Mouse (Mus musculus): ENCODE measurements around the gene Cdh8. TPM values are rescaled to one million over a fixed set of nuclear protein-coding genes. Genes with fewer than 3 reads are reported as not detected.

Gene Cdh8
- polyA plus RNA-seq, 1 experiment from 2014 or later, result 2.0 TPM

DNA sequence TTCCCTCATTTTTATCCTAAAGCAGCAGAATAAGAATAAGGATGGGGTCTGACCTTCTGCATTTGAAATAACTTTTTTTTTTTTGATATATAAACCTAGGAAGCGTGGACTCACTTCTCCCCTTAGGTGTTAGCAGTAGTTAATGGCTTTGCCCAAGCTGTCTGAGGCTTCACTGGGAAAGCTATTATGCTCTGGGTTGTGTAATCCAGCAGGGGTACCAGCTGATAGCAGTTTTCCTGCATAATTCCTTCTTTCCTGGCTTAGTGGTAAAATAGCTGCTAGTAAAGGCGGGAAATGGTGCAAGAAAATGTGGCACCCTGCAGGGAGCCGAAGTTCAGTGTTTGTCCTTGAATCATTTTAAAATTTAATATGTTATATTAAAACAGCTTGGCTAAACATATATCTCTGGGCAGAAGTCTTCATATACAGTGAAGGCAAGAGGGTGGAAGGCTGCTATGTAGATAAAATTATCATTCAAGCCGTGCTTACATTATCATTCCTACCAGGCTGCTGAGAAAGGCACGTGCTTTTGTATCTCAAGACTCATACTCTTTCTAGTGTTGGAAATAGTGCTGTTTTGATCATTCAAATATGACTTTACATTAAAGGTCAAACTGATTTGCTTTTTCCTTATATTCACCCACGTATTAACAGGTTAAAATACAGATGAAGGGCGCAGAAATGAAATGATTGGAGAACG is 367.5 kb downstream of the Cdh8 start:
- no peak overlapping the region for H3K4me2 ChIP-seq
- H3K9me3 ChIP-seq, result no peaks in the 10 kb centered on the region
- no peak overlapping the region for H3K4me3 ChIP-seq (replicated peaks)
- WGBS, result 72% methylated on average over 8 of the region's 8 CpGs
- H3K36me3 ChIP-seq, result no peaks in the 10 kb centered on the region
- no peaks in the 10 kb centered on the region for H3K27me3 ChIP-seq (replicated peaks)
- ATAC-seq (ENCODE audit: insufficient read depth, low FRiP score, low read depth), result no peak
- H3K4me1 ChIP-seq, result no peaks in the 10 kb centered on the region
- no peak overlapping the region for H3K9ac ChIP-seq
- no peak overlapping the region for H3K27ac ChIP-seq

DNA sequence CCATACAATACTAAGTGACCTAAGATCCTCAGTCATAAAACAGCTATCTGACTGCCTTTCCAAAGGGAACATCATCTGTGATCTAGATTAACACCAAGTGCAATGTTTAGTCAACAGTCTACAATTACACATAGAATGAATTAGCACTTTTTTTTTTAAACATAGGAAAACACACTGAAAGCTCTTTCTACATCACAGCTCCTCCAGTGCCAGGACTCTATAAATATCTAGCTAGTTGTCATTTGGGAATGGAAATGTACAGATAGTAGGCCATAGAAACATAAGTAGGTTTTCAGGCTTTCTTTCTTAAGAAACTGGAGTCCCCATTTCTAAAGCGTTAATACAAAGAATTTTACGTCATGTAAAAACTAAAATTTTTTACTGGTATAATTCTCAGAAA is 375.8 kb downstream of the Cdh8 start:
- Histone ChIP-seq H3K27me3 (replicated peaks) (no peaks in the 10 kb centered on the region), H3K4me2 (no peak overlapping the region), H3K4me3 (replicated peaks) (no peak overlapping the region), H3K4me1 (no peaks in the 10 kb centered on the region), H3K9ac (no peak overlapping the region), H3K36me3 (no peaks in the 10 kb centered on the region), H3K9me3 (no peaks in the 10 kb centered on the region), H3K27ac (no peak overlapping the region)
- WGBS, result 92% methylated on average over 2 of the region's 2 CpGs
- ATAC-seq (ENCODE audit: insufficient read depth, low FRiP score, low read depth), result no peak

DNA sequence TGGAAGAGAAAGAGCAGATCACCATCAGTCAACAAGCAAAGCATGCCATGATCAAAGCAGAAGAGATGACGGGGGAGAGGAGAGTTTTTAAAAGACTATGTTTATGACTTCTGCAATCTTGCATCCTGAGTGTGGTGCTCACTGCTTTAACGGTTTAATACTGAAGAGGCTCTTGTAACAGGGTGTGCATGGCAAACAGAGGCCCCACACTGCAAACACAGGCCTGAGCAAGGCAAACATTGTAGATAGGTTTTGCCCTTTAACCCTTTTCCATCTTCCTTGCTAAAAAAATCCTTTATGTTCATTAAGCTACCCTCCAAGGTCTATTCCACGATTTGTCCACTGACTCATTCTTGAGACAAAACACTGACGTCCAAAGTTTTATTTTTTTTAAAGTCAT is 385.2 kb downstream of the Cdh8 start:
- Histone ChIP-seq H3K4me1 (no peaks in the 10 kb centered on the region), H3K9ac (no peak overlapping the region), H3K27ac (no peak overlapping the region), H3K27me3 (replicated peaks) (no peaks in the 10 kb centered on the region), H3K36me3 (no peaks in the 10 kb centered on the region), H3K9me3 (no peaks in the 10 kb centered on the region), H3K4me2 (no peak overlapping the region), H3K4me3 (replicated peaks) (no peak overlapping the region)
- ATAC-seq (ENCODE audit: insufficient read depth, low FRiP score, low read depth), result no peak
- 46% methylated on average over 4 of the region's 4 CpGs for WGBS
